Mouse (Mus musculus) thymus, postnatal 36 days (tissue): ENCODE data around the gene Il24.

Experiments
- DNase-seq, 2 experiments: peaks; one replicate each; pipeline ENCODE4 v3.0.0; 2022; ENCODE audit warnings: mixed read lengths in 2 of 2

Gene Il24

DNA sequence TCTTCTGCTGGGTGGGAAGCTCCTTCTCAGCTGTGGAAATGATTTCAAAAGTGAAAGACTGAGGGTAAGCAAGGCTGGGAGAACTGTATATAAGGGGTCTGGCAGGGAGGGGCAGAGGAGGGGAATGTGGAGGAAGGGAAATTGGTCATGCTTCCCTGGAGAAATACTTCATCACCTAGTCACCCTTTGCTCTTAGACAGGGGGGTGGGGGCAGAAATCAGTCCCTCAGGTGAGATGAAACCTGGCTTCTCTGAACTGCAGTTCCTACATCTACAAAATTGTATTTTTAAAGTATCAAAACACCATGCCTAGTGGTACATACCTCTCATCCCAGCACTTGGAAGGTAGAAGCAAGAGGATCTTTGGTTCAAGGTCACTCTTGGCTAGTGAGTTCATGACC is at the start of gene Il24:
Gene Il24 (minus strand): TSS at position 101 of the 400 bp plus-strand sequence.
- DNase-seq, result no peak

DNA sequence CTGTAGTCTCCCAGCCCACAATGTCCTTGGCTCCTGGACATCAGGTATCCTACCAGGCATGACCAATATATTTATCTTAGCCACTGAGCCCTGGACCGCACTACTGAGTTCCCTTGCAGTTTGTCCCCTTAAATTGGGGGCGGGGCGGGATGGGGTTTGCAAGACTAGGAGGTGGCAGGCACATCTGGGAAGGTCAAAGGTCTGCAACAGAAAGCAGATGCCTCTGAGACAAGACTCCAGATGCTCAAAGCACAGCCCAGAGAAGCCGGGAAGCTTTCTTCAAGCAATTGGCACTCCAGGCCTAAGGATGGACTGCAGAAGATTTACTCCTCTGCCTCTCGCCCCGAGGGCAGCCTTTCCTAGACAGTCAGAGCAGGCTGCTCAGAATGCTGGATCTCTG is 49.1 kb upstream of the Il24 start:
- DNase-seq, result no peak

DNA sequence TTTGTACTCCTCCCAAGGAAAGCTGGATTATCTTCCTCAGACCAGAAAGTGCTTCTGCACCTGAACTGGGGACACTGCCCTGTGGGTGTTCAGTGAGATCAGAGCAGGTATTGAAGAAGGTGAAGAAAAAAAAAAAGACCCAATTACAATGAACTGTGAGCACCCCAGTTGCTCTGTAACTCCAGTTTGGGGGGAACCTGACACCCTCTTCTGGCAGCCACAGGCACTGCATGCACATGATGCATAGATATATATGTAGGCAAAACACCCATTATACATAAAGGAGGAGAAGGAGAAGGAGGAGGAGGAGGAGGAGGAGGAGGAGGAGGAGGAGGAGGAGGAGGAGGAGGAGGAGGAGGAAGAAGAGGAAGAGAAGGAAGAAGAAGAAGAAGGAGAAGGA is 39.2 kb upstream of the Il24 start:
- DNase-seq, result peak; percentile 41 to 49

DNA sequence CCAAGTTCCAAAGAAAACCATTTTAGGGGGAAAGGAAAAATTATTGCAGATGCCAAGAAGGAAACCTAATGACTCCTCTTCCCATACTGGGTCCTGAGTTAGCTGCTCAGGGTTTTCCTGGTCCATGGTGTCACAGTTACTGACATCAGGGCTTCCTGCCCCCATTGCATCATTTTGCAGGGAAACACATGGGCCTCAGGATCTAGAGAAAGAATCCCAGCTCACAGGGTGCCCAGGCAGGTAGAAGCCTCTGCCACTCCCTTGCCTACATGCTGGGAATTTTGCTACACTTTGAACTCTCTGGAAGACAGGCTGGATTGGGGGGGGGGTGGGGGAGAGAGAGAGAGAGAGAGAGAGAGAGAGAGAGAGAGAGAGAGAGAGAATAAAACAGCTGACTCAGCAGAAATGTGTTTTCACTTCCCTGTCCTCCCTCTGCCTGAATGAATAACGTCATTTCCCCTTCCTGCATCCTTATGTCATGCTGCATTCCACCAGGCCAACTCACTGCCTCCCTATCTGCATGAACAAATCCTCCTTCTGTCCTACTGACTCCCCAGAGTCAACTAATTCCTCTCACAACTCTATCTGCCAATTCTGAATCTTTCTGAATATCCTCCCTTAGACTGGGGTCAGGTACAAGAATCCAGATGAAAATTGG is 31.2 kb upstream of the Il24 start:
- DNase-seq, result no peak

DNA sequence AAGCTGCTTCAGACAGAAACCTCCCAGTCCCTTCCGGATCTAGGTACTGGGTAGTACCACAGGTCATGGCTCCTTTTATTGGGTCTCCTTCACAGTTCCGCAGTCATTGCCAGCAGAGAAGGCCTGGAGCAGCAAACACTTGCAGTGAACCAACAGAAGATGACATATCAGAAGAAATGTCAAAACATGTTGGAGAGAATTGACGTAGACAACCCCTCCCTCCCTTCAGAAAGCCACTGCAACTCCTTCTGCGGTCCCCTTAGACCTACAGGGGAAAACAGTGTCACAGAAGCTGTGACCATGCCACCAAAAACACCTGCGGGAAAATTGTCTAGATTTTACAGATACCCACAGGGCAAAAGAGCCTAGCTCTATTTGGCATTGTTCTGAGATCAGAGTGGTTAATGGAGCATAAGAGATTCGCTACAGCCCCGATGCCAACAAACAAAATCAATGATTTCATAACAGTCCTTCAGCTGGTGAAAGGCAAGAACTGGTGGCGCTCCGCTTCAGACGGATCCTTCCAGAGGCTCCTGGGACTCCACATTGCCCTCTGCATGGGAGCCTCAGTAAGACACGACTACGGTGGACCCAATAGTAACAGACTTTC is 24.3 kb upstream of the Il24 start, which contains the start of gene Il20:
Gene Il20 (minus strand): TSS at position 51 of the 610 bp plus-strand sequence.
- DNase-seq, result no peak

DNA sequence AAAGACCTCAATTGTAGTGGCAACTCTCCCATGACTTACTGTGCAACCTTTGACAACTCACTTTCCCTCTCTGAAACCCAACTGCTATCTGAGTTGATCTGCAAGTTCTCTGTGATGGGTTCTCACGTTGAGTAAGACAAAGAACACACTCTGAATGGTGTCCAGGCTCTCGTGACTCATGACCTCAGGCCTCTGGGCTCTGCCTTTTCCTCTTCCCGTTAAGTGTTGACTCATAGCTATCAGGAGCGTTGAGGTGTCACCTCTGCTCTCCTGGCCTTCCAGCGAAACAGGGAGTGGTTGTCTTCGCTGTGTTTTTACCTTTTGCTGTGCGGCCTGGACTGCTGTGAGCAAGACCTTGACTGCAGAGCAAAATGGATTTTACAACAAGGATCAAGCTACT is 15.3 kb upstream of the Il24 start:
- no peak for DNase-seq

DNA sequence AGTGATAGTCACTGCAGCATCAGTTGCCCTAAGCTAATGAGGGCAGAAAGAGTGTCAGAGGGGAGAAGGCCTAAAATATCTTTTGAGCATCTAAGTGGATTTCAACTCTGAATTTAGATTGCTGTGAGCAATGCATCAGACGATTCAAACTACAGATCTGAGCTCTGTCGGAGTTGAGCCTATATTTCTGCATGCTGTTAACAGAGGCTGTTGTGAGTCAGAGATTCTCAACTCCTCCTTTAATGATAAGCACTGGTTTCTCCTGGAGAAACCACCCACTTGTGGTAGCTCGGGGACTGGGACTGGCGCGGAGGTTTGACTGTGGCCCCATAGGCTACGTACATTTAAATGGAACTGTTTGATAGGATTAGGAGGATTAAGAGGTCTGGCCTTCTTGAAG is 7.2 kb upstream of the Il24 start:
- DNase-seq, result no peak

DNA sequence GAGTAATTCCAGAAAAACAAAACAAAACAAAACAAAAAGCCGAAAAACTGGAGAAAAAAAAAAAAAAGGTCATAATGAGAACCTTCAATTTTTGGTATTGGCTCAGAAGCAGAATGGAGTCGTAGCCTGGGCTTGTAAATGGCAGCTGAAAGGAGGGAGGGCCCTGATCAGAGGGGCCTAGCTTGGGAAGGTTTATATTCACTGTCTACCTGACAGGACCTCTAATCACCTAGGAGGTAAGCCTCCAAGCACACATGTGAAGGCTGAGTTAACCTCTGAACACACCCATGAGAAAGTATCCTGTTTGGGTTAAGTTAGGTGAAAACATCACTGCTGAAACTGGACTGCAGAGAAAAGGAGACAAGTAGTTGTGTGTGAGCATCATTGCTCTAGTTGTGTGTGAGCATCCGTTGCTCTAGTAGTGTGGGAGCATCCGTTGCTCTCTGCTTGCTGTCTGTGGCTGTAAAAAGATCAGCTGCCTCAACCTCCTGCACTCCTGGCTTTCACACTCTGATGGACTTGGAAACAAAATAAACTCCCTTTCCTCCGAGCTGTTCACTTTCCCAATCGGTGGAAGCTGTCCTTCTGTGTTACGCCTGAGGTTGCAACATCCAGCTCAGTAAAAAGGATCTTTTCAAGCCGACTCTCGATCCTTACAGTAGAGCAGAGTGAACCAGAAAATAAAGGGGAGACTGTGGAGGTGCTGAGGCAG is 6.2 kb upstream of the Il24 start:
- DNase-seq, result no peak

DNA sequence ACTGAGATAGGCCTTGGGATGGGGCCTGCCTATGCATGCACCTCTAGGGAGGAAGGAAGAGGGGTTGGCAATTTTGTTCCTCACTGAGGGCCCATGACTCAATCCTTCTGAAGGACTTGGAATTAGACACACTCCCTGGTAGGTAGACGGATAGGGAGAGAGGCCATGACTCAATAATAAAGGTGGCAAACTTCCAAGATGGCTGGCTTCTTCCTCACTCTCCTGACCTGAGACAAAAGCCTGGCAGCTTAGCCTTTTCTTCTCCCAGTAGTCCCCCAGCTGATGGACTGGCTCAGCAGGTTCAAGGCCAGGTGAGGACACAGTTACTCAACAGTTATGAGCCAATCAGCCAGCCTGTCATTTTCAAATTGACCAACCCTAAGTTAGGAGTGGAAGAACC is 5.2 kb upstream of the Il24 start:
- no peak for DNase-seq

DNA sequence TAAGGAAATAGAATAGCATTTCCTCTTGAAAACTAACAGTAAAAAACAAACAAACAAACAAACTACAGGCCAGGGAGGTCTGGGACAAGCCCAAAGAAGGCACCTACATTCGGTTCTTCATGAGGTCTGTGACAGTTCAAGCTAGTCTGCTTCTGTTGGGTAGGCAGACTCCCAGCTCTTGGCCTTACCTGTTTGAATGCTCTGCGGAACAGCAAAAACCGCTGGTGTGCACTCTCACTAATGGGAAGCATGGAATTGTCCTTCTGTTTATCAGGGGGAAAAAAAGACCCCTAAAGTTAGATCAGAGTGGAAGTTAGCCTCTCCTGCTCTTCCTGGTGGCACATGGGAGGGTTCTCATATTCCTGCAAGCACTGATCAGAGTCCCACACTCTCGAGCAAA is 4.1 kb downstream of the Il24 start:
- no peak for DNase-seq

DNA sequence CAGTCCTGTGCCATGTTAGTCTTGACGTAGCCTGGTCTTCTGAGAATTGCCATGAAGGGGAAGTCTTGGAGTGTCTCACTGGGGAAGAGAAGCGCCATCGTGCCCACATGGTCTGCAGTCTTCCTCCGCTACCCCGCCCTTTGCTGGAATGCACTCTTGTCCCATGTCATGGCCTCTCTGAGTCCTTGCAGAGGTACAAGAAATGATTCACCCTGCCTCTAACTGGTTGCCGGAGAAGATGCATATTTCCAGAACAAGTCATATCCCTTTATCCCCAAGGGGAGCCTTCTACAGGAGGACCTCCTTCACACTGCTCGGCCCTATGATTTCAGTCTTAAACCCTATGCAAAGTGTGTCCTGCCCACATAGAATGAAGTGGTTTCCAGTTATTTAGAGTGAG is 7.3 kb downstream of the Il24 start:
- DNase-seq, result no peak

DNA sequence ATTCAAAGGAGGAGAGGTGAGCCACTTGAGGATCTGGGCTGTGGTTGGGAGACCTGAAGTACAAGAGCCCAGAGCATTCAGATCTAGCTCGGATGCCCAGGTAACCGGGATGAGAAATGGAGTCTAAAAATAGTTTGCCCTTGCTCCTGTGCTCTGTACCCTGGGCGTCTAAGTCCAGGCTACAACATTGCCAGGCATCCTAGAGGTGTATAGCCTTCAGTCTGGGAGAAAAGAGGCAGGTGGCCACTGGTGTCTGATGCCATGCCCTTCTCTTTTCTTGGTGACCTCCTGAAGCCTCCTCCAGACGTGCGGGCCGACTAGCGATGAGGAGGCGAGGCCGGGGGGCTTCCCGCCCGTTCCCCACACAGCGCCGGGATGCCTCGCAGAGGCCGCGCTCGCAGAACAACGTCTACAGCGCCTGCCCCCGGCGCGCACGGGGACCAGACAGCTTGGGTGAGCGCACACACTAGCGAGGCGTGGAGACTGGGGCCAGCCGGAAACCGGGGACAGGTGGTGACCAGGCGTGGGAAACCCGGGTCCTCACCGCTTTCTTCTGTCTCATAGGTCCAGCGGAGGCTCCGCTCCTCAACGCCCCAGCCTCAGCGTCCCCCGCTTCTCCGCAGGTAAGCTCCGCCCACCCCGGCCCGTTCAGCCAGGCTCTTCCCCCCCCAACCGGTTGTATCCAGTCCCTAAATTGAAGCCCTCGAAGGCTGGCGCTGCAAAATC is 9.2 kb downstream of the Il24 start:
- peak; percentile 44 to 45 for DNase-seq

DNA sequence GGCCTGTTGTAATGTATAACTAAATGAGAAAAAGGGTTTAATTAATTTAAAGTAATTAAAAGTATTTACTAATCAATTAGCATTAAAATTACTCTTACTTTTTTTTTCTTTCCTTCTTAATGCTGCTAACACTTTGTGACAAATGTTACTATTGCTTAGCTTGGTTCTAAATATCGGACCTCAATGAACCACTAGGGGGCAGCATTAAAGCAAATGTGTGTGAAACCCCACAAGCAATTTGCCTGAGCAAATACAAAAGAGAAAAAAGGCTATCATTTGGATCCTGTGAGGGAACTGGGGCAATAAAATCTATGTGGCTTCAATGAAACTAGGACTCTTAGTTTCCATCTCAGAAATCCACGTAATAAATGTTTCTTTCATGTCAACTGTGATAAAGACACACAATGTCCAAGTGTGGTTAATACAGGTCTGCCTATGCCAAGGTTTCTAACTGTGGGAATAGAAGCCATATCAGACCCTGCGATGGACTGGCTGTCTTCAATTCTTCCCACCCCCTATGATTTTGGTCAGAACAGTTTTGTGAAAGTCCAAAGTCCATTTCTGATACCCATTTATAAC is 10.2 kb downstream of the Il24 start:
- no peak for DNase-seq

DNA sequence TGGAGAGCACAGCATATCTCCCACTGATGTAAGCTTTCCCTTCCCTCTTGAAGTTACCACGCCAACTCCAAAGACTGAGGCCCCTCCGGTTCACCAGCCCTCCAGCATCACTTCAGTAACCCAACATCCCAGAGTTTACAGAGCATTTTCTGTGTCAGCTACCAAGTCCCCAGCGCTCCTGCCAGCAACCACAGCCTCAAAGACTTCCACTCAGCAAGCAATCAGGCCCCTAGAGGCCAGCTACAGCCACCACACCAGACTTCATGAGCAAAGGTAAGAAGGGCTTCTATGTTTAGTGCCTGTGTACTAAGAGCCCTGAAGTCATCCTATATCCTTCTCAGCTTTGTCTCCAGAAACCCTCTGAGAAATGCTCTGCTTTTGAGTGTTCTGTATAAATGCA is 11.3 kb downstream of the Il24 start:
- DNase-seq, result no peak

DNA sequence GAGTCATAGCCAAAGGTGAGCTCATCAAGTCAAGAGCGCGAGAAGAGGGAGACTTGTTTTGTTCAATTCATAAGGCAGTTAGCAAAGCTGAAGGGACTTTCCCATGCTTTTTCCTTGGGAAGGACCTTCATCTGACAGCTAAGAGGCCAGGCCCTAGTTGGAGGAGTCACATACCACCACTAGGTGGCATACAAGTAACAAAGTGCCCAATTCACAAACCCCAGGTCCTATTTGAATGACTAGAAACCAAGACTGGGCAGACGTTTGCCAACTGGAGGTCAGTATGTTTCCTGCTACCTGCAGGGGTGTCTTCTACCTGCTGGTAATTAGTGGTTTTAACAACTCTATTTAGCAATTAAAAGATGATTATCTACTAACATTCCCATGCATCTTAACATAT is 12.1 kb downstream of the Il24 start:
- peak in 1 of 2 experiments; percentile 11 for DNase-seq

DNA sequence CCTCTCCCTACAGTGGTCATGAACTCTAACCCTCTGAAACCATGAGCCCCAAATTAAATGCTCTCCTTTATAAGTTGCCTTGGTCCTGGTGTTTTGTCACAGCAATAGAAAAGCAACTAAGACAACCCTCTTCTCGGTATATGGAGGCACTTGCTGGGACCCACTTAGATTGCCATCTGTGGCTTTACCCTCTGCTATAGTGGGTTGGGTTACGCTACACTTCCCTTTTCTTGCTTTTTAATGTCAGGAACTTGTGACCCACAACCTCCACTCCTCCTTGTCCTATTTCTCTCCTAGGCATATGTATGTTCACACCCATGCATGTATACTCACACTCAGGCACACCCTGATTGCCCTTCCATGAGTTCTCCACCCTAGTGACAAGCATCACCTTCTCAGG is 14.3 kb downstream of the Il24 start:
- no peak for DNase-seq

DNA sequence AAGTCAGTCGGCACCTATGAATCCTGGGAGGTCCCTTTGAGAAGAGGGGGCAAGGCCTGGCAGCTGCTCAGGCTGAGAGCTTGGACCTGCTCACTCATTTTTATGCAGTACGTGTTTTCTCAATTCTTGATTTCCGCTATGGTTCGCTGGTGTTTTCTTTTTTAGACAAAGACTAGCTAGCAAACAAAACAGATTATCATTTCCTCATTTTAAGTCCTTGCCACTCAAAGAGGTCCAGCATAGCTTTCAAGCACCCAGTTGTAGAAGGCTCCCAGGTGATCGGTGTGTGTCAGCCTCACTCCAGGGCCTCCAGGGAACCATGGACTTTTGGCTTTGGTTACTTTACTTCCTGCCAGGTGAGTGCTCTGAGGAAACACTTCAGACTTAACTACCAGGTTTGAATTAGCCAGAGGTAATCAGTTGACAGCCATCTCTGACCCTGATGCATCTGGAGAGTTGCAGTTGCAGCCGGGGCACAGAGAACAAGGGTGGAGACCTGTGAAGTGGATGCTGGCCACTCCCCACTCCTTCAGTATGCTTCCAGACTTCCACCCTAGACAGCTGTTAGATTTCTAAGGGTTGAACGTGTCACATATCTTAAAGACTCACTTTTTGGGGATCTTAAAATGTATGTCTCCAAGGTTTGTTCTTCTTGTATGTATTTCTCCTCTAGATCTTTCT is 21.6 kb downstream of the Il24 start, which contains the start of gene Fcmr:
Gene Fcmr (plus strand): TSS at position 129 of the 681 bp plus-strand sequence.
- DNase-seq, result no peak

DNA sequence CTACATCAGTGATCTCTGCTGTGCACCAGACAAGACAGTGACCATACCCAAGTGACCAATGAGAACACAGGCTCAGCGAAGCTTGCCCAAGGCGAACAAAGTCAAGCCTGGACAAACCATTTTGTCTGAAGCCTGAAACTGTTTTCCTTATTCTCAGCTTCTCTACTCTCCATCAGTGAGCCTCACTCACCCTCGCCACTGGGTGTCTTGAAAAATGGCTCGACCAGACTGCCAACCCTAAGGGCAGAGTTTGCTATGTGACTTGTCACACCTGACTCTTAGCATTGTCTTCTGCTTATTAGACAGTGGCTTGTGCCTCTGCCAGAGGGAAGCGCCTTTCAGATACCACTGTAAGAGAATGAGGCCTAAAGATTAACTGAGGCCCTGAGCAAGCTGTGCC is 22.5 kb downstream of the Il24 start:
- no peak for DNase-seq

DNA sequence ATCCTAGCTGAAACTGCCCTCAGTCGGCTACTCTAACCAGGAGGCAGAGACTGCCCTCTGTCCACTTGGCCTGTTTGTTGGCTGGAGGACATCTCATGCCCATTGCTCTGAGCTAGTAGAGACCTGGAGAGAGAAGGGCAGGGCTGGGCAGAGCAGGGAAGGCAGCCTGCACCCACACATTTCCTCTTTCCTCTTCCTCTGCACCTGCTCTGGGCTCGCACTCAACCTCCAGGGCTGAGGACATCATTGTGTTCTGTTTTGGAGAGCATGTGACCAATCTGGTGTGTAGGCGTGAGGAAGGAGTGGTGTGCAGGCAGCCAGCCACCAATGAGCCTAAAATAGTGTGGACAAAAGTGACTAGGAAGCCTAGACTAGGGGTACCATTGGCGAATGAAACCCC is 23.0 kb downstream of the Il24 start:
- peak; percentile 43 to 67 for DNase-seq

DNA sequence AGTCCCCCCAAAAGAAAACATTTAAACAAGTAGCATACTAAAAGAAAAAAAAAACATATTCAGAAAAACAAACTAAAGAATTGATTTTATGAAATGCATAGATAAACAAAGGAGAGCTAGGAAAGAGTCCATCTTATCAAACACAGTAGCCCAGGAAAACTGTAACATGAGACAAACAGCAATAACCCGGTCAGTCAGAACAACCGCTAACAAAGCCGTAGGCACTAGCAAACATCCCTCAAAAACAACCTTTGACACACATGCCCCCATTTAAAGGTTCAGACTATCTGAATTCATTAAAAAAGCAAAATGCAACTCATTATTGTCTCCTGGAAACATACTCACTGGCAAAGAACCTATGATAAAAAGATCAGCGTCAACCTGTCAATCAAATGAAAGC is 29.8 kb downstream of the Il24 start:
- no peak for DNase-seq

DNA sequence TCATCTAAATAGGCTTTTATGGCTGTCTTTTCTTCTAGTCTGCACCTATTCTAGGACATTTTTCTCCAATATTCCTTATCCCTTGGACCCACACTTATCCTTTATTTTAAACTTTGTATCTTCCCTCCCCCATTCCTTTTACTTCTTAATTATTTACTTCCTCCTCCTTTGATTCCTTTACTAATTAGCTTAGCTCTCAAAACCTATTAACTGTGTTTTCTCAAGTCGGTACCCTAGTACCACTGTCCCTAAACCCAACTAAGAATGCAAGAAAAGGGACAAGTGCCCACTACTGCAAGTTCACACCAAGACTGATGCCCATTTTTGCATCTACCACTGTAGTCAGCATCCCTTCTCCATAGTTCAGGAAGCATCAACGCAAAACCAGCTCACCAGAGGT is 31.5 kb downstream of the Il24 start:
- DNase-seq, result no peak

DNA sequence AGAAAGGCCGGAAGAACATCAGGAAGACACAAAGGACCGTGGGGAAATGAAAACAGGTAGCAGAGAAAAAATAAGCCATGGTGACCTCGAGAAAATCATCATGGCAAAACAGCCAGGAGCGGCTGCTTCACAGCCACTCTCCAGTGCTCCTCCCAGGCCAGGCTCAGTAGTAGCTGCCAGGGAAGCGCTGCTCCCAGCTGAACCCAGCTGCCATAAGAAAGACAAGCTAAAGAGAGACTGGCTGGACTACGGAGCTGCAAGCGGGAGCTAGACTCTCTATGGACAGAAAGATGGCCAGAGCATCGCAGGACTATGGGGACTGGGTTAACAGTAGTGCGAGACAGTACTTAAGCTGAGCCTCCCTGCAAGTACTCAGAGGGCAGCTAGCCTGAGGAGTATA is 32.4 kb downstream of the Il24 start:
- DNase-seq, result no peak

DNA sequence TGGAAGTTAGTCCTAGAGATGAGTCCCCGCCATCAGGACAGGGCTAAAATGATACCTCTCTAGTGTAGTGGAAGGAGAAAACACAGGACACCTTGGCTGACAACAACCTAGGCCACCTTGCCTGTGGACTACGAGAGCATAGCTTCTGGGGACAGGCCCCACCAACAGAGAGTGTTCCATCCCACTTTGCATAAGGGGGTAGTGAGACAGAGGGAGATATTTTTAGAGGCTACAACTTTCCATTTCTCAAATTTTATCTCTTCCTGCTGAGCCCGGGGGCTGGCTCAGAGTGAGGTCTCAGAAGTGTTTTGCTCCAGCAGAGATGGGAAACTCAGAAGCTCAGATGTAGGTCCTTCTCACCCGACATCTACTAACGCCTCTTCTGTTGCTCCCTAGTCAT is 36.8 kb downstream of the Il24 start:
- no peak for DNase-seq
